25 mouse cellular contexts compared by ENCODE assay signal in the genomic region with DNA sequence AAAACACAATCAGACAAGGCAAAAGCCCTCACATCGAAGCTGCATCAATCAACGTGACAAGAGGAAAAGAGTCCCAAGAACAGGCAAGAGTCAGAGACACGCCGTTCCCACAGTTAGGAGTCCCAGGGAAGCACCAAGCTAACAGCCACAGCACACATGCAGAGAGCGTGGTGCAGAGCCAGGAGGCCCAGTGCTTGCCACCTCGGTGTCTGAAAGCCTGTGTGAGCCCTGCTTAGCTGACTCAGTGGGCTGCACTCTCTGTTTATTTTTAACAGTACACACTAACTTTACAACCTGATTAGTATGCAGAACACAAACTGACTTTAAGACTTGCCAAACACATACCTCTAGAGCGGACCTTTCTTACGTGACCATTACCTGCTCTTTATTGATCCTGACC. TPM values are rescaled to one million over a fixed set of nuclear protein-coding genes. Genes with fewer than 3 reads are reported as not detected.
A peak's percentile ranks its signal among the peaks of the same experiment; 100 is the strongest.
DNase-seq lines count a peak whose midpoint lies in the region; ATAC-seq lines count a peak whose summit lies in the region.
"Had no signal": no experiment of that assay in that cellular context is flagged by ENCODE, and none has a peak within 500 bp of the region (broad histone marks: within the 10 kb centered on the region; RNA-seq: fewer than 3 reads in every experiment).

No protein-coding gene starts in this region.

- H3K27me3 ChIP-seq in kidney, embryonic 14.5 days (ENCODE audit: control insufficient read depth, insufficient read depth, low read length), result no peaks in the 10 kb centered on the region
- no peaks in the 10 kb centered on the region for H3K27me3 ChIP-seq in kidney, embryonic 16.5 days (ENCODE audit: insufficient read depth, low read length)
- no peaks in the 10 kb centered on the region for H3K27me3 ChIP-seq in heart, embryonic 11.5 days (ENCODE audit: control insufficient read depth, insufficient read depth, low read length)
- H3K27me3 ChIP-seq: embryonic facial prominence, embryonic 13.5 days; embryonic facial prominence, embryonic 15.5 days; forebrain, embryonic 12.5 days had no signal

- DNase-seq in kidney, adult 18-20 months, result no peak
- DNase-seq in kidney, adult 11 months, result no peak
- peak; percentile 31 for DNase-seq in kidney, postnatal 14 days
- DNase-seq: adrenal gland, adult 2 months; adrenal gland, postnatal 10 days; adrenal gland, postnatal 25 days; cerebellum, adult 11 months; cerebellum, adult 18-20 months; cerebellum, adult 8-10 months; cerebellum, adult 9-11 months; cerebellum, postnatal 14 days; cerebellum, postnatal 36 days; embryo, embryonic 11 days had no signal

- no peak overlapping the region for H3K4me2 ChIP-seq in kidney, embryonic 14.5 days (replicated peaks; ENCODE audit: low read depth, low read length)
- no peak overlapping the region for H3K4me2 ChIP-seq in kidney, embryonic 16.5 days (replicated peaks; ENCODE audit: low read depth, low read length)
- H3K4me2 ChIP-seq in heart, embryonic 11.5 days, result no peak overlapping the region
- H3K4me2 ChIP-seq: embryonic facial prominence, embryonic 13.5 days; embryonic facial prominence, embryonic 15.5 days; forebrain, embryonic 12.5 days had no signal

- H3K4me3 ChIP-seq in kidney, embryonic 14.5 days (ENCODE audit: low read length), result no peak overlapping the region
- H3K4me3 ChIP-seq in kidney, embryonic 16.5 days (ENCODE audit: low read length), result no peak overlapping the region
- no peak overlapping the region for H3K4me3 ChIP-seq in heart, embryonic 11.5 days (ENCODE audit: low read depth, low read length)
- H3K4me3 ChIP-seq: embryonic facial prominence, embryonic 13.5 days; embryonic facial prominence, embryonic 15.5 days; erythroblast, embryonic 14.5 days; forebrain, embryonic 10.5 days; forebrain, embryonic 12.5 days had no signal

- no peaks in the 10 kb centered on the region for H3K9me3 ChIP-seq in kidney, embryonic 14.5 days (ENCODE audit: control insufficient read depth, low read length)
- no peaks in the 10 kb centered on the region for H3K9me3 ChIP-seq in kidney, embryonic 16.5 days (ENCODE audit: low read length)
- H3K9me3 ChIP-seq in heart, embryonic 11.5 days (replicated peaks; ENCODE audit: control insufficient read depth, low read length), result no peaks in the 10 kb centered on the region
- H3K9me3 ChIP-seq: embryonic facial prominence, embryonic 13.5 days; embryonic facial prominence, embryonic 15.5 days; forebrain, embryonic 10.5 days; forebrain, embryonic 12.5 days had no signal

- no peak overlapping the region for H3K9ac ChIP-seq in kidney, embryonic 14.5 days (ENCODE audit: low read depth, low read length)
- no peak overlapping the region for H3K9ac ChIP-seq in kidney, embryonic 16.5 days (replicated peaks; ENCODE audit: low read length)
- H3K9ac ChIP-seq in heart, embryonic 11.5 days (ENCODE audit: low read depth, low read length), result no peak overlapping the region
- H3K9ac ChIP-seq: embryonic facial prominence, embryonic 13.5 days; embryonic facial prominence, embryonic 15.5 days; forebrain, embryonic 12.5 days had no signal

- H3K4me1 ChIP-seq in kidney, embryonic 14.5 days (ENCODE audit: control insufficient read depth, insufficient read depth, low read length), result peaks cover 5% of the 10 kb centered on the region; the same call in 1 of the 2 replicates
- peaks cover 9% of the 10 kb centered on the region; the same call in 1 of the 2 replicates for H3K4me1 ChIP-seq in kidney, embryonic 16.5 days (ENCODE audit: insufficient read depth, low read length)
- no peaks in the 10 kb centered on the region for H3K4me1 ChIP-seq in heart, embryonic 11.5 days (ENCODE audit: control insufficient read depth, insufficient read depth, low read length)
- H3K4me1 ChIP-seq: embryonic facial prominence, embryonic 13.5 days; embryonic facial prominence, embryonic 15.5 days; forebrain, embryonic 10.5 days; forebrain, embryonic 12.5 days had no signal

- H3K36me3 ChIP-seq in kidney, embryonic 14.5 days (ENCODE audit: control insufficient read depth, insufficient read depth, low read length), result peaks cover 23% of the 10 kb centered on the region; the same call in 1 of the 2 replicates
- H3K36me3 ChIP-seq in kidney, embryonic 16.5 days (ENCODE audit: insufficient read depth, low read length), result peaks cover 21% of the 10 kb centered on the region
- peaks cover 7% of the 10 kb centered on the region for H3K36me3 ChIP-seq in heart, embryonic 11.5 days (ENCODE audit: control insufficient read depth, insufficient read depth, low read length)

- peak overlapping the region; percentile 26; the same call in 1 of the 2 replicates for H3K27ac ChIP-seq in kidney, embryonic 14.5 days (ENCODE audit: low read depth, low read length)
- H3K27ac ChIP-seq in kidney, embryonic 16.5 days (ENCODE audit: low read length), result 0 out of 2 replicates have a peak overlapping the region, but pooled peaks have one; percentile 47
- H3K27ac ChIP-seq in heart, embryonic 11.5 days (ENCODE audit: low read depth, low read length), result no peak overlapping the region
- H3K27ac ChIP-seq: embryonic facial prominence, embryonic 13.5 days; embryonic facial prominence, embryonic 15.5 days; forebrain, embryonic 10.5 days; forebrain, embryonic 12.5 days had no signal

- WGBS in kidney, embryonic 14.5 days, result 86% methylated on average over 8 of the region's 8 CpGs
- WGBS in kidney, embryonic 16.5 days, result 70% methylated on average over 8 of the region's 8 CpGs
- 79% methylated on average over 8 of the region's 8 CpGs for WGBS in heart, embryonic 11.5 days (ENCODE audit: insufficient replicate concordance)

- no peak for ATAC-seq in kidney, embryonic 14.5 days (ENCODE audit: low FRiP score, low TSS enrichment)
- 0 out of 2 replicates have a peak, but pooled peaks have one; percentile 55 for ATAC-seq in kidney, embryonic 16.5 days (ENCODE audit: low FRiP score, low TSS enrichment)
- ATAC-seq in heart, embryonic 11.5 days (replicated peaks; ENCODE audit: insufficient number of reproducible peaks, low FRiP score, low TSS enrichment), result no peak
- ATAC-seq: forebrain, embryonic 14.5 days had no signal

RNA-seq across cellular contexts. Expression of gene Tldc2, which starts 17.6 kb away (rescaled TPM):
- polyA plus RNA-seq in kidney, embryonic 14.5 days (2014; fragmentation: Nextera tagmentation; extraction: Ambion mirVana), result 0.38 TPM in 1 of 2 replicates, not detected in the other
- polyA plus RNA-seq in kidney, embryonic 16.5 days (2015; fragmentation: Nextera tagmentation; extraction: Ambion mirVana), result 0.53 and 0.71 TPM in 2 replicates
- 0.26 TPM in 1 of 2 replicates, not detected in the other for polyA plus RNA-seq in heart, embryonic 11.5 days (2014; fragmentation: Nextera tagmentation; extraction: Ambion mirVana)
- polyA plus RNA-seq: brain, embryonic 14.5 days; C2C12; embryonic facial prominence, embryonic 11.5 days; embryonic facial prominence, embryonic 13.5 days; embryonic facial prominence, embryonic 15.5 days; erythroblast, embryonic 14.5 days; forebrain, embryonic 10.5 days; forebrain, embryonic 12.5 days; forebrain, embryonic 14.5 days had no signal

RNA-seq across cellular contexts. Expression of gene Soga1, which starts 25.4 kb away (rescaled TPM):
- polyA plus RNA-seq in kidney, embryonic 14.5 days (2014; fragmentation: Nextera tagmentation; extraction: Ambion mirVana), result 6.3 and 6.4 TPM in 2 replicates
- 2.5 and 3.6 TPM in 2 replicates for polyA plus RNA-seq in kidney, embryonic 16.5 days (2015; fragmentation: Nextera tagmentation; extraction: Ambion mirVana)
- 3.4 and 3.6 TPM in 2 replicates for polyA plus RNA-seq in heart, embryonic 11.5 days (2014; fragmentation: Nextera tagmentation; extraction: Ambion mirVana)

RNA-seq across cellular contexts. Expression of gene Samhd1, which starts 30.6 kb away (rescaled TPM):
- polyA plus RNA-seq in kidney, embryonic 14.5 days (2014; fragmentation: Nextera tagmentation; extraction: Ambion mirVana), result 30.5 and 32.7 TPM in 2 replicates
- polyA plus RNA-seq in kidney, embryonic 16.5 days (2015; fragmentation: Nextera tagmentation; extraction: Ambion mirVana), result 25.9 and 27.1 TPM in 2 replicates
- 20.7 and 26.4 TPM in 2 replicates for polyA plus RNA-seq in heart, embryonic 11.5 days (2014; fragmentation: Nextera tagmentation; extraction: Ambion mirVana)
